ENCODE assay signal across 8 mouse cellular contexts in the genomic region with DNA sequence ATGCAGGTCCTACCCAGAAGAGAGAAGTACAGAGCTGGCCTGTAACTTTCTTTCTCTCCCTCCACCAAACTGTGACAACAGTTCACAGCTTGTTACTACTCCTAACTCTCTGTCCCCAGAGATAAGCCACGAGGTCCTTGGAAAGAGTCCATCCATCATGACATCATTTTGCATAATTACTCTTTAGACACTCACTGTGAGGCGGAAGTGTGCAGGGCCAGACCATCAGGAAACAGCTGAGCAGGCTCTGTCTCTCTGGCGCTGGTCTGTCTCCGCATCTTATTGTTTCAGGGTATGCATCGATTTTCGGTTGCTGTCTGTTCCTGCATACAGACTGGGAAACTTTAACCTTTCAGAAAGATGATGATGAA. TPM values are rescaled to one million over a fixed set of nuclear protein-coding genes. Genes with fewer than 3 reads are reported as not detected.
DNase-seq lines count a peak whose midpoint lies in the region; ATAC-seq and TF ChIP-seq lines count a peak whose summit lies in the region.

No protein-coding gene starts in this region.

- TF ChIP-seq CTCF in kidney, postnatal 0 days (IDR thresholded peaks at IDR 0.05; ENCODE audit: low read depth), result no peak

- H3K9ac ChIP-seq in kidney, postnatal 0 days (ENCODE audit: low read depth, low read length), result no peak overlapping the region

- no peaks in the 10 kb centered on the region for H3K4me1 ChIP-seq in kidney, postnatal 0 days (replicated peaks; ENCODE audit: insufficient read depth, low read length)
- no peaks in the 10 kb centered on the region for H3K4me1 ChIP-seq in limb, embryonic 10.5 days

- no peaks in the 10 kb centered on the region for H3K36me3 ChIP-seq in kidney, postnatal 0 days (ENCODE audit: insufficient read depth, low read length)
- no peaks in the 10 kb centered on the region for H3K36me3 ChIP-seq in splenic B cell, adult 2 months (ENCODE audit: control insufficient read depth, insufficient read depth, low read length, poor library complexity, severe bottlenecking)
- no peaks in the 10 kb centered on the region for H3K36me3 ChIP-seq in limb, embryonic 10.5 days

- no peak overlapping the region for H3K4me3 ChIP-seq in kidney, postnatal 0 days (replicated peaks; ENCODE audit: low read depth, low read length)
- H3K4me3 ChIP-seq in limb, embryonic 10.5 days, result no peak overlapping the region

- no peaks in the 10 kb centered on the region for H3K9me3 ChIP-seq in kidney, postnatal 0 days (replicated peaks; ENCODE audit: low read length)
- no peaks in the 10 kb centered on the region for H3K9me3 ChIP-seq in limb, embryonic 10.5 days (replicated peaks)

- 70% methylated on average over 6 of the region's 6 CpGs for WGBS in kidney, postnatal 0 days
- WGBS in limb, embryonic 10.5 days, result 83% methylated on average over 6 of the region's 6 CpGs

- no peaks in the 10 kb centered on the region for H3K27me3 ChIP-seq in kidney, postnatal 0 days (ENCODE audit: insufficient read depth, low read length)
- H3K27me3 ChIP-seq in splenic B cell, adult 2 months (ENCODE audit: control insufficient read depth, insufficient read depth, low read length, poor library complexity, severe bottlenecking), result no peaks in the 10 kb centered on the region
- no peaks in the 10 kb centered on the region for H3K27me3 ChIP-seq in limb, embryonic 10.5 days (ENCODE audit: low read depth, poor library complexity, severe bottlenecking)

- peak; percentile 7 for DNase-seq in cerebellum, adult 11-12 months
- DNase-seq in cerebellum, adult 9-11 months, result no peak
- DNase-seq in testis, postnatal 10 days (ENCODE audit: low spot score), result peak; percentile 31
- DNase-seq in testis, postnatal 14 days (ENCODE audit: low spot score), result no peak
- peak; percentile 58 for DNase-seq in kidney, postnatal 0 days (ENCODE audit: low spot score)
- peak; percentile 14 for DNase-seq in splenic B cell, adult 2 months (ENCODE audit: low read depth, low spot score)
- DNase-seq in limb, embryonic 10.5 days (ENCODE audit: low spot score), result no peak
- no peak for DNase-seq in retina, embryonic 14.5 days (ENCODE audit: low spot score)

- no peak overlapping the region for H3K4me2 ChIP-seq in kidney, postnatal 0 days (ENCODE audit: low read length)

- H3K27ac ChIP-seq in kidney, postnatal 0 days, result no peak overlapping the region
- H3K27ac ChIP-seq in limb, embryonic 10.5 days, result no peak overlapping the region

- no peak for ATAC-seq in kidney, postnatal 0 days (replicated peaks; ENCODE audit: low FRiP score, low read depth)

RNA-seq across cellular contexts. Expression of a gene that starts 43.8 kb away (rescaled TPM):
- polyA plus RNA-seq in kidney, postnatal 0 days (2015; fragmentation: Nextera tagmentation; extraction: Ambion mirVana), result 0.29 and 0.36 TPM in 2 replicates
- polyA plus RNA-seq in limb, embryonic 10.5 days (2016; fragmentation: Nextera tagmentation; extraction: Ambion mirVana), result not detected in 2 replicates

Comparison
In these comparisons a context has a peak if more than half of its experiments do, and no peak if none do; other contexts are left out.
1. DNase-seq: peak in cerebellum, adult 11-12 months (single experiment), testis, postnatal 10 days (single experiment), kidney, postnatal 0 days (single experiment) and splenic B cell, adult 2 months (single experiment); none in cerebellum, adult 9-11 months (single experiment), testis, postnatal 14 days (single experiment), limb, embryonic 10.5 days (single experiment) and retina, embryonic 14.5 days (single experiment).